Mouse (Mus musculus) mature B cell (primary cell): ENCODE results near the gene Gm20852.
"Not testable (repeated sequence)": the region's sequence is repeated elsewhere in the genome, so short reads cannot be mapped to it uniquely, and the experiment has no call there.

Experiments
- in situ Hi-C: fragments of 300-500 bp; cut with MboI; formaldehyde crosslinking; loops from 2 replicates; pipeline ENCODE4 v1.14.3; 2019

Gm20852 gene

GRCm38 (mm10) chrY:66742023-66742422, at the start of gene Gm20852:
TSS of gene Gm20852 (minus strand) at chrY:66742123.
- in situ Hi-C loops, result not testable (repeated sequence)
